10 mouse cellular contexts compared by ENCODE assay signal in genomic region chr13:60508054-60508453, GRCm38 (mm10).
DNase-seq lines count a peak whose midpoint lies in the region; ATAC-seq lines count a peak whose summit lies in the region.
"Had no signal": no experiment of that assay in that cellular context is flagged by ENCODE, and none has a peak within 500 bp of the region (broad histone marks: within the 10 kb centered on the region; RNA-seq: fewer than 3 reads in every experiment).

No protein-coding gene starts in this region.

- no peaks in the 10 kb centered on the region for H3K4me1 ChIP-seq in hindbrain, embryonic 14.5 days (replicated peaks; ENCODE audit: control insufficient read depth, insufficient read depth, low read length)
- H3K4me1 ChIP-seq in hindbrain, embryonic 16.5 days (ENCODE audit: control insufficient read depth, insufficient read depth, low read depth, low read length): no peaks in the 10 kb centered on the region

- H3K4me3 ChIP-seq in hindbrain, embryonic 14.5 days (replicated peaks; ENCODE audit: low read length): no peak overlapping the region
- H3K4me3 ChIP-seq in hindbrain, embryonic 16.5 days (ENCODE audit: low read length): no peak overlapping the region
- H3K4me3 ChIP-seq: liver, embryonic 13.5 days had no signal

- no peak overlapping the region for H3K27ac ChIP-seq in hindbrain, embryonic 14.5 days
- no peak overlapping the region for H3K27ac ChIP-seq in hindbrain, embryonic 16.5 days (ENCODE audit: low read depth, low read length)
- H3K27ac ChIP-seq: liver, embryonic 13.5 days had no signal

- ATAC-seq in hindbrain, embryonic 14.5 days (ENCODE audit: low FRiP score): no peak
- ATAC-seq in hindbrain, embryonic 16.5 days: no peak
- ATAC-seq: intestine, postnatal 0 days had no signal

- no peaks in the 10 kb centered on the region for H3K36me3 ChIP-seq in hindbrain, embryonic 14.5 days (replicated peaks; ENCODE audit: control insufficient read depth, insufficient read depth)
- H3K36me3 ChIP-seq in hindbrain, embryonic 16.5 days (ENCODE audit: control insufficient read depth, insufficient read depth, low read length): no peaks in the 10 kb centered on the region
- H3K36me3 ChIP-seq: liver, embryonic 13.5 days had no signal

- no peak overlapping the region for H3K9ac ChIP-seq in hindbrain, embryonic 14.5 days
- no peak overlapping the region for H3K9ac ChIP-seq in hindbrain, embryonic 16.5 days (ENCODE audit: low read depth, low read length)
- H3K9ac ChIP-seq: liver, embryonic 13.5 days had no signal

- WGBS in hindbrain, embryonic 14.5 days: 87% methylated on average over 4 of the region's 4 CpGs
- 84% methylated on average over 4 of the region's 4 CpGs for WGBS in hindbrain, embryonic 16.5 days

- H3K27me3 ChIP-seq in hindbrain, embryonic 14.5 days (ENCODE audit: control insufficient read depth, insufficient read depth, low read length): no peaks in the 10 kb centered on the region
- H3K27me3 ChIP-seq in hindbrain, embryonic 16.5 days (replicated peaks; ENCODE audit: control insufficient read depth, insufficient read depth, low read length): no peaks in the 10 kb centered on the region
- H3K27me3 ChIP-seq: liver, embryonic 13.5 days had no signal

- no peaks in the 10 kb centered on the region for H3K9me3 ChIP-seq in hindbrain, embryonic 14.5 days (ENCODE audit: control insufficient read depth, low read length)
- H3K9me3 ChIP-seq in hindbrain, embryonic 16.5 days (ENCODE audit: control insufficient read depth, low read length): no peaks in the 10 kb centered on the region
- H3K9me3 ChIP-seq: liver, embryonic 13.5 days had no signal

- H3K4me2 ChIP-seq in hindbrain, embryonic 14.5 days (replicated peaks): no peak overlapping the region
- H3K4me2 ChIP-seq in hindbrain, embryonic 16.5 days (ENCODE audit: low read length): no peak overlapping the region
- H3K4me2 ChIP-seq: liver, embryonic 13.5 days had no signal

- DNase-seq in gastrocnemius, adult 18-20 months (ENCODE audit: low spot score): peak; percentile 56
- no peak for DNase-seq in gastrocnemius, postnatal 4 days (ENCODE audit: low spot score in 2 of 2)
- DNase-seq in 416B (ENCODE audit: low read depth): peak; percentile 20
- DNase-seq in fibroblast of lung, adult 2 months (ENCODE audit: low read depth): peak; percentile 80
- peak; percentile 38 to 53 for DNase-seq in lung, adult 18-20 months
- DNase-seq in hindbrain, embryonic 14.5 days (ENCODE audit: low spot score): no peak
- no peak for DNase-seq in layer of hippocampus, postnatal 25 days (ENCODE audit: extremely low spot score in 1 of 2, low spot score in 1 of 2)
- DNase-seq: liver, embryonic 13.5 days had no signal

Comparison
In these comparisons a context has a peak if more than half of its experiments do, and no peak if none do; other contexts are left out.
1. DNase-seq: peak in gastrocnemius, adult 18-20 months (single experiment), 416B (single experiment), fibroblast of lung, adult 2 months (single experiment) and lung, adult 18-20 months (2 of 2); none in gastrocnemius, postnatal 4 days (0 of 2), hindbrain, embryonic 14.5 days (single experiment) and layer of hippocampus, postnatal 25 days (0 of 2).